Mouse (Mus musculus): ENCODE measurements around the gene Wdfy3.

GRCm38 (mm10) chr5:102009606-102010005 lies 60.1 kb downstream of the Wdfy3 start:
- TF ChIP-seq CTCF (IDR thresholded peaks at IDR 0.05; ENCODE audit: control insufficient read depth, insufficient read depth, insufficient replicate concordance, low read depth, low read length): no peak
- TF ChIP-seq POLR2A (IDR thresholded peaks at IDR 0.05; ENCODE audit: control insufficient read depth, low read depth, low read length): no peak

All from testis, adult 2 months (tissue).